Mouse (Mus musculus): ENCODE data around the gene Slc39a13. TPM values are rescaled to one million over a fixed set of nuclear protein-coding genes. Genes with fewer than 3 reads are reported as not detected.
A peak's percentile ranks its signal among the peaks of the same experiment; 100 is the strongest.

Slc39a13 gene
- polyA plus RNA-seq, 1 experiment from 2014 or later: 34.0 TPM

DNA sequence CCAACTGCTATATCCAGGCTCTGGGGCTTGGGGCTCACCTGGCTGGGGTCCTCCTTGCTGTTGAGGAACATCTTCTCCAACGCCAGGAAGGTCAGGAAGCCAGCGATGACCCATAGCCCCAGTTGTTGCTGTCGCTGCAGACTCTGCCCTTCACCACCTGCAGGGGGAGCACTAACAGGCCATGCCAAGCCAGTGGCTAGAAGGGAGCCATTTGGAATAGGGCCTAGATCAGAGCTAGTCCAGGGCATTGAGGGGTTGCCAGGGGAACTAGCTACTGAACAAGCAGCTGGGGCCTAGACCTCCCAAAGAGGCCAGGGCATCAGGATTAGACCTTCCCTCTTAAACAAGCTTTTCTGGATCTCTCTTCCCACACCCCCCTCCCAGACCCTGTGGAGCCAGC is 4.7 kb downstream of the Slc39a13 start:
- Histone ChIP-seq H3K27me3 (ENCODE audit: control insufficient read depth, insufficient read depth, low read length) (no peaks in the 10 kb centered on the region), H3K9me3 (replicated peaks; ENCODE audit: control insufficient read depth, low read length) (no peaks in the 10 kb centered on the region), H3K4me3 (ENCODE audit: low read depth, low read length) (no peak overlapping the region), H3K27ac (ENCODE audit: low read depth, low read length) (no peak overlapping the region), H3K9ac (ENCODE audit: low read depth, low read length) (no peak overlapping the region), H3K36me3 (ENCODE audit: control insufficient read depth, insufficient read depth, low read length) (peaks cover 26% of the 10 kb centered on the region), H3K4me1 (ENCODE audit: control insufficient read depth, insufficient read depth, low read length) (peaks cover 33% of the 10 kb centered on the region), H3K4me2 (no peak overlapping the region)
- ATAC-seq (replicated peaks; ENCODE audit: insufficient number of reproducible peaks, low FRiP score, low TSS enrichment): no peak
- WGBS (ENCODE audit: insufficient replicate concordance): 46% methylated on average over 3 of the region's 3 CpGs

DNA sequence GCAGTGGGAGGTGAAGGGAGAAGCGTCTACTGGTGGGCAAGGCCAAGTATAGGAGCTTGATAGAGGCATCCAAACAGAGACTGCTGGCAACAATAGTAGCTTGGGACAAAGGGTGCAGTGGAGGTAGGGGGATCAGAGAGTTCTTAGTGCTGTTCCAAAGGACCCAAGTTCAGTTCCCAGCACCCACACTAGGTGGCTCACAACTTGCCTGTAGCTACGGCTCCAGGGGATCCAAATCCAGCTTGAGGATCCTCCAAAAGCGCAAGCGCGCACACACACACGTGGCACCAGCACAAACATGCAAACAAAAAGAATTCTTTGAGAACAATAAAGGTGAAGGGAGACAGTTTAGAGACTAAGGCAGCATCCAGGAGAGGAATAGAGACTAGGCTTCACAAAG is 6.0 kb downstream of the Slc39a13 start:
- no peaks in the 10 kb centered on the region for H3K27me3 ChIP-seq (ENCODE audit: control insufficient read depth, insufficient read depth, low read length)
- no peaks in the 10 kb centered on the region for H3K9me3 ChIP-seq (replicated peaks; ENCODE audit: control insufficient read depth, low read length)
- no peak for ATAC-seq (replicated peaks; ENCODE audit: insufficient number of reproducible peaks, low FRiP score, low TSS enrichment)
- peaks cover 27% of the 10 kb centered on the region for H3K36me3 ChIP-seq (ENCODE audit: control insufficient read depth, insufficient read depth, low read length)
- no peak overlapping the region for H3K27ac ChIP-seq (ENCODE audit: low read depth, low read length)
- WGBS (ENCODE audit: insufficient replicate concordance): 88% methylated on average over 6 of the region's 6 CpGs
- H3K4me3 ChIP-seq (ENCODE audit: low read depth, low read length): no peak overlapping the region
- peaks cover 31% of the 10 kb centered on the region for H3K4me1 ChIP-seq (ENCODE audit: control insufficient read depth, insufficient read depth, low read length)
- no peak overlapping the region for H3K4me2 ChIP-seq
- no peak overlapping the region for H3K9ac ChIP-seq (ENCODE audit: low read depth, low read length)

DNA sequence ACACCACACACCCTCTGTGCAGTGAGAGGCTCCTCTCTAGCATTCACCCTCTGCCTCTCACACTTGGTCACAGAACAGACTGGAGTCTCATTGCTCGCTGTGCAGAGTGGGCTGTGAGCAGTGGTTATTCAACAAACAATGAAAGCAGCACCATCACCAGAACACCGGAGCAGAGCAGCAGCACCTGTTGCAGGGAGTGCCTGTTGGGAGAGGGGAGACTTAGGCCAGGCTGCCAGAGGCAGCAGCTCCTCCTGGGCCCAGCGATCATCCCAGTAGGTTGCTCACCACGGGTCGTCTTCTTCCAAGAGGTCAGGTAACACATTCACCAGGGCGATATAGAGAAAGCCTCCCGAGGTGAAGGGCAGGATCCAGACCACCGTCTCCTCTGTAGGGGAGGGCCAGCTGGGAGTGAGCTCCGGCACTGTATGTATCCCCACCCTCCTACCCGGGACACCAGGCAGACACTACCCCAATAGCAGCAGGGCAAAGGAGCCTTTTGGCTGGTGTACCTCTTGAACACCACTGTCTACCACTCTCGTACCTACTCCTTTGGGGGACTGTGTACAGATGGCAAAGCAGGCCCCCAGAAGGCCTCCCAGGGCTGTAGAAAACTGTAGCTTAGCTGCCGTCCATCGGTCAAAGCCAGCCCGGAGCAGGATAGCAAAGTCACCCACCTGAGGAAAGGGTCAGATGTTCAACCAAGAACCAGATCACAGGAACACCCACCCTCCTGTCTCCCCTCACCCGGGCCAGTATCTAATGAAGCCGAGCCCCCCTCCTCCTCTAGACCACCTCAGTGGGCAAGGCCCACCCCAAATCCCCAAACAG is 7.2 kb downstream of the Slc39a13 start:
- no peak for ATAC-seq (replicated peaks; ENCODE audit: insufficient number of reproducible peaks, low FRiP score, low TSS enrichment)
- H3K4me1 ChIP-seq (ENCODE audit: control insufficient read depth, insufficient read depth, low read length): peaks cover 21% of the 10 kb centered on the region
- H3K36me3 ChIP-seq (ENCODE audit: control insufficient read depth, insufficient read depth, low read length): peaks cover 35% of the 10 kb centered on the region
- H3K27me3 ChIP-seq (ENCODE audit: control insufficient read depth, insufficient read depth, low read length): no peaks in the 10 kb centered on the region
- 89% methylated on average over 16 of the region's 16 CpGs for WGBS (ENCODE audit: insufficient replicate concordance)
- 0 out of 2 replicates have a peak overlapping the region, but pooled peaks have one; percentile 12 for H3K9ac ChIP-seq (ENCODE audit: low read depth, low read length)
- peak overlapping the region; percentile 46 for H3K27ac ChIP-seq (ENCODE audit: low read depth, low read length)
- H3K4me3 ChIP-seq (ENCODE audit: low read depth, low read length): no peak overlapping the region
- no peak overlapping the region for H3K4me2 ChIP-seq
- H3K9me3 ChIP-seq (replicated peaks; ENCODE audit: control insufficient read depth, low read length): no peaks in the 10 kb centered on the region

DNA sequence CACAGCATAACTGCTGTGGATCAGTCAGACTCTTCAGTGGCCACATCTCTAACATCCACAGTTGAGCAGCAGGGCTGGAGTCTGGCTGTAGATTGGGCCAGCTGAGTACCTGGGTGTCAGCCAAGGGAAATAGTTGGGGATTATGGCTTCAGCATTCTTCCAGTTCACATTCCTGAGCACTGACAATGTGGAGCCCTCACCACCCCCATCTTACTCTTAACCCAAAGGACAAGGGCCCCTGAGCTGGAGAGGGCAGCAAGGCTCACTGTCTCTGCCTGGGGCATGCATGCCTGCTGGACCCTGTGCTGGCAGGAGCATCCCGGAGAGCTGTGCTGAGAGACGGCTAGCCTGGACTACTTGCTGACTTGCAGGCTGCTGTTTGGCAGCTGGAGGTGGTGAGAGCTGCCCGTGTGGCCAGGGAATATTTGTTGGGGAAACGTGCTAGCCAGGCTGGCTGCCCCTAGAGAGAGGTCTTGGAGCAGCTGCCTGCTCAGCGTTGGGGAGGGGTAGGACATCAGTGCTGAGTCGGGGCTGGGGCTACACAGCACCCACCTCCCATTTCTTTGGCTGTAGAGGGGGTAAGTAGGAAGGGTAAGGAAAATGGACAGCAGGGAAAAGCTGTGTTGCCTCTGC is 8.3 kb downstream of the Slc39a13 start:
- Histone ChIP-seq H3K36me3 (ENCODE audit: control insufficient read depth, insufficient read depth, low read length) (peaks cover 35% of the 10 kb centered on the region), H3K27ac (ENCODE audit: low read depth, low read length) (peak overlapping the region; percentile 46), H3K4me2 (no peak overlapping the region; the same call in 1 of the 2 replicates), H3K9ac (ENCODE audit: low read depth, low read length) (no peak overlapping the region), H3K4me1 (ENCODE audit: control insufficient read depth, insufficient read depth, low read length) (peaks cover 21% of the 10 kb centered on the region), H3K4me3 (ENCODE audit: low read depth, low read length) (no peak overlapping the region), H3K9me3 (replicated peaks; ENCODE audit: control insufficient read depth, low read length) (no peaks in the 10 kb centered on the region), H3K27me3 (ENCODE audit: control insufficient read depth, insufficient read depth, low read length) (no peaks in the 10 kb centered on the region)
- no peak for ATAC-seq (replicated peaks; ENCODE audit: insufficient number of reproducible peaks, low FRiP score, low TSS enrichment)
- WGBS (ENCODE audit: insufficient replicate concordance): 65% methylated on average over 6 of the region's 6 CpGs

DNA sequence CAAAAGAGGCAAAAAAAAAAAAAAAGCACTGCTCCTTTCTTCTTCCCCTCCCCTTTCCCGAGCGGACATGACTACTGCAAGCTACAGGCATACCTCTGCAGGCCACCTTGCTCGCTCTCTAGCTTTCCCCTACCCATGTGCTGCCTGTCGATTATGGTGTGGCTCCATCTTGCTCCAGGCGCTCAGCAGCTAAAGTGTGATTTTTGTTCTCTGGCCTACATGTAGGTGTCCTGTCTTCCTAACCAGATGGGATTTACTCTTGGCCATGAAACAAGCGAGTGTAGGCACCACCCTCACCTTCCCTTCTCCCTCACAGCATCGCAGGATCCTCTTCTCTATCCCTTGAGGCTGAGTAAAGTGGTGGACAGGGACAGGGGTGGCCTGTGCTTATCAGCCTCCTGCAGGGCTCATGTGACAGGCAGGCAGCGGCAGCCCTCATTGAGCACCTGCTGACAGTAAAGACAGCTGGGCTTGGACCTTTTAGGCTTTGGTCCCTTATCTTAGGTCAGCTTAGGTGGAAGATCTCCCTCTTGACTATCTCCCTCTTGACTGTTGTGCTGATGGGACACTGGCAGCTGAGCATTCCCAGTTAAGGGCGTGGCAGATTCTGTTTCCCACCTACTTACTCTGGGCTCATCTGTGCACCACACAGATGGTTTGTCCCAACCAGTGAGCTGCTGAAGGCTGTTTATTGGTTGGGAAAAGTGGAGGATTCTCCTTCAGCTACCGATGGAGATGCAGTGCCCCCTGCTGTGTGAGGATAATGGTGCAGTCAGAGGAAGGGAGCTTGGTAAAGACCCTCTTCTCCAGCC is 9.5 kb downstream of the Slc39a13 start:
- 50% methylated on average over 10 of the region's 10 CpGs for WGBS (ENCODE audit: insufficient replicate concordance)
- peaks cover 44% of the 10 kb centered on the region for H3K36me3 ChIP-seq (ENCODE audit: control insufficient read depth, insufficient read depth, low read length)
- peak; percentile 50 for ATAC-seq (replicated peaks; ENCODE audit: insufficient number of reproducible peaks, low FRiP score, low TSS enrichment)

DNA sequence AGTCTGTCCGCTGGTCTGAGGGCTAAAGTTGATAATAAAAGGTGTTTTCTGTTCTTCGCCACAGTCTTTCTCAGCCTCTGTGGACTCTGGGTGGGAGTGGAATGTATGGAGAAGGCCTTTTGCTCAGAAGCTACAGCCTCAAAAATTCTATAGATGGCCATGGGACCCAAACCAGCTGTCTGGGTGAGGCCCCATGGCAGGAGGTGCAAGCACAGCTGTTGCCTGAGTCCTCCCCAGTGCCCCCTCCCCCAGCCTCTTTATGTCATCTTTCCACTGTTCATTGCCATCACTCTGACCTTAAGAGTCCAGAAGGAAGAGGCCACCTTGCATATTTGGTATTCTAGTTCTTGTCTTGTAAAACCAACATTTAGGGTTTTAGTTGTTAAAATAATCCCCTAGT is 10.8 kb downstream of the Slc39a13 start:
- Histone ChIP-seq H3K4me1 (ENCODE audit: control insufficient read depth, insufficient read depth, low read length) (peaks cover 25% of the 10 kb centered on the region), H3K9me3 (replicated peaks; ENCODE audit: control insufficient read depth, low read length) (no peaks in the 10 kb centered on the region), H3K27me3 (ENCODE audit: control insufficient read depth, insufficient read depth, low read length) (no peaks in the 10 kb centered on the region), H3K4me2 (no peak overlapping the region), H3K36me3 (ENCODE audit: control insufficient read depth, insufficient read depth, low read length) (peaks cover 43% of the 10 kb centered on the region), H3K4me3 (ENCODE audit: low read depth, low read length) (no peak overlapping the region), H3K27ac (ENCODE audit: low read depth, low read length) (no peak overlapping the region), H3K9ac (ENCODE audit: low read depth, low read length) (no peak overlapping the region)
- 95% methylated on average over 2 of the region's 2 CpGs for WGBS (ENCODE audit: insufficient replicate concordance)
- no peak for ATAC-seq (replicated peaks; ENCODE audit: insufficient number of reproducible peaks, low FRiP score, low TSS enrichment)

More for the DNA sequence above, 9.5 kb downstream of the Slc39a13 start:
- no peaks in the 10 kb centered on the region for H3K9me3 ChIP-seq (replicated peaks; ENCODE audit: control insufficient read depth, low read length)
- no peaks in the 10 kb centered on the region for H3K27me3 ChIP-seq (ENCODE audit: control insufficient read depth, insufficient read depth, low read length)
- H3K4me1 ChIP-seq (ENCODE audit: control insufficient read depth, insufficient read depth, low read length): peaks cover 21% of the 10 kb centered on the region
- no peak overlapping the region for H3K4me2 ChIP-seq
- H3K9ac ChIP-seq (ENCODE audit: low read depth, low read length): no peak overlapping the region
- peak overlapping the region; percentile 57; the same call in 1 of the 2 replicates for H3K27ac ChIP-seq (ENCODE audit: low read depth, low read length)
- H3K4me3 ChIP-seq (ENCODE audit: low read depth, low read length): no peak overlapping the region

DNA sequence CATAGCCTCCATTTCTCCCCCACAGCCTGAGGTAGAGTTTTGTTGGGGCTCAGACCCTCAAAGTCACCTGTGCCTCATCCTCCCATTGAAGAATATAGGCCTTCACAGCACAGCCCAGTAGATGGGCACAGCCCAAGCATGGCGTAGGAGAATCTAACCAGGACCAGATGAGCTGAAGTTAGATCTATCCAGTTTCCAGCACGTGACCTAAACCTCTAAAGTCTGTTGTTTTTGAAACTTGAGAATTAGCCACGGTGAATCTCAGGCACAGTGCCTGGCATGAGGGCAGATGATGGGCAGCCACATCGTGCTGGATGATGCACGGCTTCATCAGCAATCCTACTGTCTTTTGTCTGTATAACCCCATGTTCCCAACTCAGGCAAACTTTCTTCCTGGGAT is 11.8 kb downstream of the Slc39a13 start:
- Histone ChIP-seq H3K9me3 (replicated peaks; ENCODE audit: control insufficient read depth, low read length) (no peaks in the 10 kb centered on the region), H3K27ac (ENCODE audit: low read depth, low read length) (no peak overlapping the region), H3K4me3 (ENCODE audit: low read depth, low read length) (no peak overlapping the region), H3K9ac (ENCODE audit: low read depth, low read length) (no peak overlapping the region), H3K27me3 (ENCODE audit: control insufficient read depth, insufficient read depth, low read length) (no peaks in the 10 kb centered on the region), H3K36me3 (ENCODE audit: control insufficient read depth, insufficient read depth, low read length) (peaks cover 35% of the 10 kb centered on the region), H3K4me1 (ENCODE audit: control insufficient read depth, insufficient read depth, low read length) (peaks cover 25% of the 10 kb centered on the region), H3K4me2 (no peak overlapping the region)
- no peak for ATAC-seq (replicated peaks; ENCODE audit: insufficient number of reproducible peaks, low FRiP score, low TSS enrichment)
- WGBS (ENCODE audit: insufficient replicate concordance): 92% methylated on average over 5 of the region's 5 CpGs

DNA sequence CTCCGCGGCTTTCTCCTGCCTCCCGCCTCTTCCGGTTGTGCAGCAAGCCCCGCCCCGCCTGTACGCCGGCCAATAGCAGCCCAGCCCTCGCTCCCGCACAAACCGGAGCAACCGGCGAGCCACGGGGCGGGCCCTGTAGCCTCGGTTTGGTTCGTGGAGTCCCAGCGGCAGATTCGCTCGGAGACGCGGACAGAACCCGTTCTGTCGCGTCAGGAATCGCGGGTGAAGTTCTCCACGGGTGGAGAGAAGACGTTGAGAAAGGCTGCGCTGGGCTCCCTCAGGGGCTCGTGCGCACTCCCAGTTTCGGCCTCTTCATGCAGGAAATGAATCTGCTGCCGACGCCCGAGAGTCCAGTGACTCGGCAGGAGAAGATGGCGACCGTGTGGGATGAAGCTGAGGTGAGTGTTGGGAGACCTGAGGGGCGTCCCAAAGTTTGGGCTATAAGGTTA is 16.3 kb downstream of the Slc39a13 start, which contains the start of gene Psmc3:
Gene Psmc3, plus strand, starts transcription at position 76 of the 449 bp plus-strand sequence.
- no peaks in the 10 kb centered on the region for H3K9me3 ChIP-seq (replicated peaks; ENCODE audit: control insufficient read depth, low read length)
- peak within 1 kb of the TSS; percentile 69 for H3K4me2 ChIP-seq
- H3K4me3 ChIP-seq (ENCODE audit: low read depth, low read length): peak within 1 kb of the TSS; percentile 92
- H3K36me3 ChIP-seq (ENCODE audit: control insufficient read depth, insufficient read depth, low read length): peaks cover 25% of the 10 kb centered on the region
- peak within 1 kb of the TSS; percentile 76 for H3K27ac ChIP-seq (ENCODE audit: low read depth, low read length)
- under 1% methylated on average over 40 of the region's 40 CpGs for WGBS (ENCODE audit: insufficient replicate concordance)
- H3K4me1 ChIP-seq (ENCODE audit: control insufficient read depth, insufficient read depth, low read length): peaks cover 4% of the 10 kb centered on the region; the same call in 1 of the 2 replicates
- peak within 1 kb of the TSS; percentile 94 for H3K9ac ChIP-seq (ENCODE audit: low read depth, low read length)
- peak; percentile 97 for ATAC-seq (replicated peaks; ENCODE audit: insufficient number of reproducible peaks, low FRiP score, low TSS enrichment)
- H3K27me3 ChIP-seq (ENCODE audit: control insufficient read depth, insufficient read depth, low read length): no peaks in the 10 kb centered on the region

All from heart, embryonic 11.5 days (tissue).